Mouse (Mus musculus): ENCODE measurements around the gene Kif3b. TPM values are rescaled to one million over a fixed set of nuclear protein-coding genes. Genes with fewer than 3 reads are reported as not detected.
"Not testable (repeated sequence)": the region's sequence is repeated elsewhere in the genome, so short reads cannot be mapped to it uniquely, and the experiment has no call there.

The Kif3b gene
- 10 to 100 TPM; 28.0 to 29.2 TPM for total RNA-seq (2021)
- long read RNA-seq, experiment 1, partial matches to known transcripts, result 5 of 6 reads
- long read RNA-seq, experiment 1, other reads (novel, unspliced or antisense), result 1 of 6 reads
- long read RNA-seq, experiment 2, full-length matches to known transcripts, result 4 of 30 reads
- long read RNA-seq, experiment 2, partial matches to known transcripts, result 3 of 30 reads
- long read RNA-seq, experiment 2, other reads (novel, unspliced or antisense), result 23 of 30 reads

DNA sequence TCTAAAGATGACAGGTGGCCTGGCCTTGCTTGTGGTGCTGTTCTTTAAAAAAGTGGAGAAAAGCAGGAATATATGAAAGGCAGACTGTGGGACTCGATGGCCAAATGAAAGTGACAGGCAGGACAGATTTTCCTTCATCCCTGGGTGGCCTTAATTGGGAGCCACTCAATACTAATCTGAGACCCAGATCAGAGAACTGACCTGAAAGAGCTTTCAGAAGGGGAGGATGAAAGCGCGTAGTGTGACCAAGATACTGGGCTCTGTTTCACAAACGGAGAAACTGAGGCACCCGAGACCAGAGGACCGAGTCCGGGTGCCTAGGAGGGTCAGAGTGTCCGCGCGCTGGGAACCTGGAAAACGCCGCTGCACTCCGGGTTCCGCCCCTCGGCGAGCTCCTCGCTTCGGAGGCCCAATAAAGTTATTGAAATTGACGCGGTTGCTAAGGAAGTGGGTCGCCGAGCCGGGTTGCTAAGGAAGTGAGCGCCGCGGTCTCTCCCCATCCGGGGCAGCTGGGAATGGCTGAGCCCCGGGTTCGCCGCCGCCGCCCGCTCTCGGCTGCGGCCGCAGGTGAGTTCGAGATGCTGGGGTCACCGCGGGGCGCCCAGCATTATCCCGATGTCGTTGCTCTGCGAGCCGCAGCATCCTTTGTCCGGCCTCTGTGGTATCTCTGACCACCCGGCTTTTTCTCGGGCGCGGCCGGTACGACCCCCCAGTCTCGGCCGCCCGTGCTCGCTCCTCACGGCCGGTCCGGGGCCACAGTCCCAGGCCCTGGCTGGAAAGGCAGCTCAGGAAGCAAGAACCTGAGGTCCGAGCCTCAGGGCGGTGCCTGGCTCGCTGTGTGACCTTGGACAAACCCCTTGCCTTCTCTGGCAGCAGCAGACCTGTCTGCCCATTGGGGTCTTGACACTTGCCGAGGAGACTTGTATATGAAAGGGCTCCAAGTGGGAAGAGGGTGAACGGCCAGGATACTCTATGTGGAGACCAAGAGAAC is at the start of gene Kif3b:
TSS of gene Kif3b (plus strand) at position 476 of the 991 bp plus-strand sequence.
- peak; percentile 60 to 76 for DNase-seq (ENCODE audit: low spot score in 2 of 2)

- DNase-seq (ENCODE audit: low spot score in 2 of 2), result no peak
These were observed 49.1 kb upstream of the Kif3b start for GRCm38 (mm10) chr2:153242156-153242555.

DNA sequence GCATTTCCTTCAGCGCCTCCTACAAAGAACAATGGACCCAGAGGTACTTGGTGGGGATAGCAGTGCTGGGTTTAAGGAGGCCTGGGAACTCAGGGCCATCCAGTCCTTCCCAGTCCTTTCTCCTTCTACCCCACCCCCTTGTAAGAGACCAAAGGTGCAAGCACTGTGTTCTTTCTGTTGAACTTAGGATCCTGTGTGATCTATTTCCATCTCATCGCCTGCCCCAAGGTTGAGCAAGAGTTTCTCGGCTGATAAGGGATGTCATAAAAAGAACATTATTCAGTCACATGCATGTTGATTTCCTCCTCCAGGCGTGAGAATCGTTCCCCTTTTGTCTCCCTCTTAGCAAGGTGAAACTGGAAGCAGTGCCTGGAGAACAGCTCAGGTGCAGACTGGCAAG is 41.5 kb upstream of the Kif3b start:
- no peak for DNase-seq (ENCODE audit: low spot score in 2 of 2)

DNA sequence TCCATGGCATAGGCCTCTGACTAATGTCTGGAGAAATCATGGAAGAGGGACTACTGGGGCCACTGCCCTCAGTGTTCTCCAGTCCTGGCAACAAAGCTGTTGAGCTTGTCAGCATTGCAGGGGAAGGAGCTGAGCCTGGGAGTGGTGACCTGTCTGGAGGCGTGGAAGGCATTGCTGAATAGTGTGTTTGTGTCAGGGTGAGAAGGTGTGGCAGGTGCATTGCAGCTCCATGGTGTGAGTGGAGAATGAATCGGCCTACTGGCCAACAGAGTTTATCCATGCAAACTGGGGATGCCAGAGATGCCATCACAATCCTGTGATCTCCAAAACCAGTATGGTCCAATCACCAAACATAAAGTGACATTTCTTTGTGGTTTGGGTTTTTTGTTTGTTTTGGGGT is 34.6 kb upstream of the Kif3b start:
- no peak for DNase-seq (ENCODE audit: low spot score in 2 of 2)

DNA sequence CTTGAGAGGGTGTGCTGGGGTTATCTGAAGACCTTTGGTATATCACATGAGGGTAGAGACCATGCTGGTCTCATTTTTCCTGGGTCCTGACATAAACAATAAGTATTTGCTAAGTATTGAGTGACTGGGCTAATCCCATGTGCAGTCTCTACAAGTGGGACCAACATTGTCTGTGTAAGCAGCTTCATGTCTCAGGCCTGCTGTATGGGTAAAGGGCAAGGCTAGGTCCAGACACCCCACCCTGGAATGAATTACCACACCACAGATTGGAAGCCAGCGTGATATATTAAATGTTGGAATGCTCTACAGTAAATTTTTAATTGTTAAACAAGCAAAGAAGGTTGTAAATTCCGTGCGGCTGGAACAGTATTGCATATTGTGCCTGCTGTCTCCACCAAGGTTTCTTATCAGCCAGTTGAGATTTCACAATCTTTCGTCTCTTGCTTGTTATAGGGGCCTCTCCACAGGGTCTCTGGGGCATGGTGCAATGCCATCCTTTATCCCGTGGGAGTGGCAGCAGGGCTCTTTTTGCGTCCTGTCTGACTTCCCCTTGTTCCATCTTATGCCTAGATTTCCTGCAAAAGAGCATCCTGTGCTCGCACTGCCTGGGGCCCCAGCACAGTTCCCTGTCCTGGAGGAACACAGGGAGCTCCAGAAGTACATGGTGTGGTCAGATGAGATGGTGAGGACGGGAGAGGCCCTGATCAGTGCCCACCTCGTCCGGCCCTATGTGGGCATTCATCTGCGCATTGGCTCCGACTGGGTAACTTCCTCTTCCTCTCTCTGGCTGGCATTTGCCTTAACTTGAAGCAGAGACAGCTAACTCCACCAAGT is 32.0 kb upstream of the Kif3b start:
- no peak for DNase-seq (ENCODE audit: low spot score in 2 of 2)

DNA sequence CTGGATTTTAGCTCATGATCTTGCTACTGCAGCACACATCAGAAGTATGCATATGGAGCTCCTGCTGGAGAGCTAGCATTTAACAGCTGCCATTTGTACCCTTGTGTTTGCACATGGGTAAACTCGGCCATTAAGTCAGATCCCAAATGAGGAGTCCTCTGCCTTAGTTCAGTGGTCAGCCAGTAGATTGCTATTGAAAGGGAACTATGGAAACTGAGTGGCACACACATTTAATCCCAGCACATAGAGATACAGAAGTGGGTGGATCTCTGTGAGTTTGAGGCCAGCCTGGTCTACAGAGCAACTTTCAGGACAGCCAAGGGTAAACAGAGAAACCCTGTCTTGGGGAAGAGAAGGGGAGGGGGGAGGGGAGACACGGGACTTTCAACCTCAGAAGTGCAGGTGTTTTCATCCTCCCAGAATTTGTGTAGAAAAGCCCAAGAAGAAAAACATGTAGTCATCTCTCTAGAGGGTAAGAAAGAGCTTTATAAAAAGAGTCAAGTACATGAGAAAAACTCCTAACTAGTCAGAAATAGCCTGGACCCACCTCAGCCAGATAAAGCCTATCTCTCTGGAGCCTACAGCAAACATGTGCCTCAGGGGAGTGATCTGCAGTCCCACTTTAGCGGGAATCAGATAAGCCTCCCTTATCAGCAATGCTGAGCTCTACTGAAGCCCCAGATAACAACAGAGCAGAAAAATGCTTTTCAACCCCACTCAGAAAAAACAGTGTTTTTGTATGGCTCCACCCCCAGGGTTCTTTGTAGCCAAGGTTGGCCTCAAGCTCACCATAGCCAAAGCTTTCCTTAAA is 31.1 kb upstream of the Kif3b start:
- no peak for DNase-seq (ENCODE audit: low spot score in 2 of 2)

DNA sequence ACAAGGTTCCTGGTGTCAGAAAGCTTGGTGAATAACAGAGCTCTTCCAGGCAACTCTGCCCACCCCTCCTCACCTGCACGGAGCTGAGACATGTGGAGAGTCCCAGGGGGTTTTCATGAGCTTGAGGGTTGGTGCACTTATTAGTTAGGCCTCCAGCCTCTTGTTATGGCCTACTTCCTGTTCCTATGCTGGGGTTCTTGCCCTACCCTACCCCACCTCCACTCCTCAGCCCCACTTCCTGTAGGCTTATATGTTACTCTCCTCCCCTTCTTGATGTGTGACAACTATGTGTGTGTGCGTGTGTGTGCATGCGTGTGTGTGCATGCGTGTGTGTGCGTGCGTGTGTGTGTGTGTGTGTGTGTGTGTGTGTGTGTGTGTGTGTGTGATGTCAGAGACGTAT is 28.2 kb upstream of the Kif3b start:
- no peak for DNase-seq (ENCODE audit: low spot score in 2 of 2)

- no peak for DNase-seq (ENCODE audit: low spot score in 2 of 2)
These were observed 23.9 kb upstream of the Kif3b start for GRCm38 (mm10) chr2:153267331-153267730.

DNA sequence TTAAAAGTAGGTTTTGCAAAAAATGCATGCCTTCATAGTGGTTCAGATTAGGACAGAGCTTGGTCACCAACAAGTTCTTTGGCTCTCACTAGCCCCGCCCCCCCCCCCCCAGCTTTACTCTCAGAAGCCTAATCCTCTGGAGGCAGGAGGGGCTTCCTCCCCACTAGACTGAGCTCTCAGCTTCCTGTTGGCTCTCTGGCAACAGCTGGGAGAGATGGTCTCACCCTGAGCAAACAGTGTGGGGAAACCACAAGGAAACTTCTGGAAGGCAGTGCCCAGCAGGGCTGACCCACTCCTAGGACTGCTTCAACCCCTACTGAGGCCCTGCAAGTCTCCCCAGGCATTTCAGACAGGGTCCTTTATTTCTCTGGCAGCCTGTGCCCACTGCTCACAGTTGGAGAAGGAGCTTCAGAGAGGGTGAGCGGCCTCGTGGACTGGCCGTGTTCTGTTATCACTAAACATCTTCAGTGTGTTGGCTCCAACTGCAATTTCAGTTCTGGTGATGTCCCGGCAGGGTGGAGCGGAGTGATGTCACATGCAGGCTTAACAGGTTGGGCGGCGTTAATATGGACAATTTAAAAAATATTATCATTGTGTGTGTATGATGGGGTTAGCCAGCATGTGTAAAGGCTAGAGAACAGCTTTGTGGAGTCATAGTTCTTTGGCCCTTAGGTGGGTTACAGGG is 20.8 kb upstream of the Kif3b start:
- DNase-seq (ENCODE audit: low spot score in 2 of 2), result not testable (repeated sequence)

GRCm38 (mm10) chr2:153274200-153274918 is 16.9 kb upstream of the Kif3b start:
- DNase-seq (ENCODE audit: low spot score in 2 of 2), result not testable (repeated sequence)

- DNase-seq (ENCODE audit: low spot score in 2 of 2), result peak in 1 of 2 experiments; percentile 14
These were observed 16.3 kb upstream of the Kif3b start for GRCm38 (mm10) chr2:153274919-153275247.

GRCm38 (mm10) chr2:153275577-153275976 is 15.6 kb upstream of the Kif3b start:
- DNase-seq (ENCODE audit: low spot score in 2 of 2), result not testable (repeated sequence)

DNA sequence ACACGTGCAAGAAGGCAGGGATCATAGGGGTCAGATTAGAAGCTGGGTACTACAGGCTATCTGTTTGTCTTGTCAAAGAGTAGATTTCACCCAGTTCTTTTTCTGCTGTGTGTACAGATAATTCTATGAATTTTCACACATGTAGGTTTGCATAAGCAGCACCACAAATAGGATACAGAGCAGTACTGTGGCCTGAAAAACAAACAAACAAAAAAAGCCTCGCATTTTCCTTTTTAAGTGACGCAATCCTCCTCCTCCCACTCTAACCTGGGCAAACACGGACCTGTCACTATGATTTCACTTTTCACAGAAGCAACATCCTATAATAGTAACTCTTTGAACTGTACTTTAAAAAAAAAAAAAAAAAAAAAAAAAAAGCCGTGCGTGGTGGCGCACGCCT is 14.8 kb upstream of the Kif3b start:
- DNase-seq (ENCODE audit: low spot score in 2 of 2), result no peak

DNA sequence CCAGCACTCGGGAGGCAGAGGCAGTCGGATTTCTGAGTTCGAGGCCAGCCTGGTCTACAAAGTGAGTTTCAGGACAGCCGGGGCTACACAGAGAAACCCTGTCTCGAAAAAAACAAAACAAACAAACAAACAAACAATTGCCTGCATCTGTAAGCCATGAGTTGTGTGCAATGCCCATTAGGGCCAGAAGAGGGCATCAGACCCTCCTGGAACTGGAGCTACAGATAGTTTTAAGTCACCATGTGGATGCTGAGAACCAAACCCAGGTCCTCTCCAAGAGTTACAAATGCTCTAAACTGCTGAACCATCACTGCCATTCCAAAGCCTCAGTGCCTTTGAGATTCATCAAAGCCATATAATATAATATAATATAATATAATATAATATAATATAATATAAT is 14.4 kb upstream of the Kif3b start:
- not testable (repeated sequence) for DNase-seq (ENCODE audit: low spot score in 2 of 2)

- no peak for DNase-seq (ENCODE audit: low spot score in 2 of 2)
These were observed 12.9 kb upstream of the Kif3b start for GRCm38 (mm10) chr2:153278357-153278756.

GRCm38 (mm10) chr2:153283919-153284318 is 7.3 kb upstream of the Kif3b start:
- no peak for DNase-seq (ENCODE audit: low spot score in 2 of 2)

GRCm38 (mm10) chr2:153286524-153286923 is 4.7 kb upstream of the Kif3b start:
- DNase-seq (ENCODE audit: low spot score in 2 of 2), result no peak

- peak; percentile 37 to 65 for DNase-seq (ENCODE audit: low spot score in 2 of 2)
These were observed 3.4 kb upstream of the Kif3b start for GRCm38 (mm10) chr2:153287835-153288234.

DNA sequence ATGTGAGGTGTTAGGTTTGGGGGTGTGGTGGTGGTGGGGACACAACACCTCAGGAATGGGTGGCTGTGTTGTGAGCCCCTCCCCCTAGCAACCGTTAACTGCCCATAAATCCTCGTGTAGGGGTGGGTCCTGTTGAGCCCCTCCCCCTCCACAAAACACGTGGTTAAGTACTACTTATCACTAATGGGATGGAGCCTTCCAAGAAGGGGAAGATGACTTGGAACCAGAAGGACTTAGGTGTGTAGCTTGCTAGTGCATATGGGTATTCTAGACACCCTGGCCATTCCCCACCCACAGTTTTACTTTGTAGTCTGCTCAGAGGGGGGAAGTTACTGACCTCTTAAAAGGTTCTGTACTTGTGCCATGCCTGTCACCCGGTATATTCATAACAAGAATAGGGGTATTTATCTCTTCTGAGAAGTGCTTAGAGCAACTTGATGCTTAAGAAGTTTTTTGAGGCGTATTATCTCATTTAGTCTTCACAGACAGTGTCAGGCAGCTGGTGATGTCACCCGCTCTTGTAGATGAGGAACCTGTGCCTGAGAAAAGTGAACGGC is 1.2 kb downstream of the Kif3b start:
- DNase-seq (ENCODE audit: low spot score in 2 of 2), result no peak
